Mouse (Mus musculus) macrophage (primary cell): Measurements from ENCODE around the gene Lsm4. TPM values are rescaled to one million over a fixed set of nuclear protein-coding genes. Genes with fewer than 3 reads are reported as not detected.

Experiments
- H3K27ac ChIP-seq: fragments of 350-480 bp; formaldehyde crosslinking; 2 replicates; pipeline ENCODE4 v1.9.0; 2021
- H3K36me3 ChIP-seq: fragments of 350-480 bp; formaldehyde crosslinking; 2 replicates; pipeline ENCODE4 v1.9.0; 2021; ENCODE audit errors: inconsistent target
- H3K4me3 ChIP-seq: fragments of 350-480 bp; formaldehyde crosslinking; 2 replicates; pipeline ENCODE4 v1.9.0; 2021; ENCODE audit errors: inconsistent target
- H3K79me2 ChIP-seq: fragments of 350-480 bp; formaldehyde crosslinking; 2 replicates; pipeline ENCODE4 v1.9.0; 2021; ENCODE audit errors: inconsistent target
- WGBS: methylation state at CpG from one replicate; pipeline ENCODE4 v1.1.7; 2026; ENCODE audit warnings: inconsistent platforms; ENCODE audit not compliant: missing documents; 5-methylcytosine and 5-hydroxymethylcytosine counted together
- polyA plus RNA-seq: library from polyadenylated mRNA; stranded (reverse); fragments of 250-400 nt; gene quantifications from 3 replicates; pipeline ENCODE4 v1.2.4, GENCODE M21; 2018; ENCODE audit warnings: inconsistent platforms

Gene Lsm4
- polyA plus RNA-seq, 1 experiment from 2014 or later, result 47.7 TPM

- Histone ChIP-seq H3K79me2 (peaks cover 43% of the 10 kb centered on the region), H3K27ac (no peak overlapping the region), H3K36me3 (peaks cover 23% of the 10 kb centered on the region; the same call in 1 of the 2 replicates), H3K4me3 (peak overlapping the region; percentile 91; the same call in 1 of the 2 replicates)
- WGBS, result 100% methylated on average over 2 of the region's 2 CpGs
Measured at GRCm38 (mm10) chr8:70657739-70658138, 15.3 kb upstream of the Lsm4 start.

- Histone ChIP-seq H3K79me2 (peaks cover 41% of the 10 kb centered on the region), H3K36me3 (peaks cover 23% of the 10 kb centered on the region; the same call in 1 of the 2 replicates), H3K27ac (peak overlapping the region; percentile 69), H3K4me3 (peak overlapping the region; percentile 91)
- 2% methylated on average over 31 of the region's 31 CpGs for WGBS
Measured at GRCm38 (mm10) chr8:70658897-70659603, 14.0 kb upstream of the Lsm4 start.

DNA sequence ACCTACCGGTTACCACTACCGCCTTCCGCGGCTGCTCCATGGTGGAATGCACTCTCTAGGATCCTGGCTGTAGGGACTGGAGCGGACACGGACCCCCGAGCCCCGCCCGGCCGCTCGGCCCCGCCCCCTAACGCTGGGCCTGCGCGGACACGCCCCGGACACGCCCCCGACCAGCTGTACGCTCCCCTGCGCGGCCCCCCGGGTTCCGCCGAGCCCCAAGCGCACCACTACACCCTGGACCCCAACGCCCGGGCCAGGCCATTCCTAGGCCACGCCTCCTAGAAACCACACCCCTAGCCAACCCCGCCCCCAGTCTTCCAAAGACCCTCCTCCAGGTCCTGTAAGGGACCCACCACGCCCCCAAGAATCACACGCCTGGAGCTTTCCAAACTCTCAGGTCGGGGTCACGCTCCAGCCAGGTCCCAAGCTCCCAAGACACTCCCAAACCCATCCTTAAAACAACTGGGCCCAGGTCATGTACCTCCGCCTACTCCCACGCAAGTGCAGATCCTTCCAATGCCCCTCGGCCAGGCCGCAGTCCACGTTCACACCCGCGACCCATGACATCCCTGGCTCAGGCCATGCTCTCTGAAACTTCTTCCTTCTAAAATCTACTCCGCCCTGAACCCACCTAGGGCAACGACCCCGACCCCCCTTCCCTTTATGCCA is 13.3 kb upstream of the Lsm4 start:
- Histone ChIP-seq H3K4me3 (peak overlapping the region; percentile 91), H3K36me3 (peaks cover 23% of the 10 kb centered on the region; the same call in 1 of the 2 replicates), H3K27ac (peak overlapping the region; percentile 69), H3K79me2 (peaks cover 41% of the 10 kb centered on the region)
- WGBS, result 2% methylated on average over 38 of the region's 44 CpGs

DNA sequence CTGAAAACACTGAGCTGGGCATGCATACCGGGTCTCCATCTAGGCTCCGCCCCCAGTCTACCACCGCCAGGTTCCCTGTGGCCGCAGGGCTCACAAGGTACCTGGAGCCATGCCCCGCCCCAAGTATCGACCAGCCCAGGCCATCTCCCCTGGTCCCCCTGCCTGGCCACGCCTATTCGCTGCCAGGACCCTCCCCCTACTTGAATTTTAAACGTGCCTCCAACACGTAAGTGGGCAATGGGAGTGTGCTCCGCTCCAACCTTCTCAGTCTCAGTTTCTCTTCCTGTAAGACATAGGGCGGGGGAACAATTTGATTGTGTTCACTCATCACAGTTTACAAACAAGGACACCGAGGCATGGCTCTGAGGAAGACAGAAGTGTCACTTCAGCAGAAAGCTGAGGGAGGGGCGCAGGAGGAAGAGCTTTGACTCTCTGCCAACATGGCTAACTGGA is 12.7 kb upstream of the Lsm4 start, which contains the start of gene Pgpep1:
Gene Pgpep1 (minus strand): TSS at position 116 of the 453 bp plus-strand sequence.
- peak within 1 kb of the TSS; percentile 69 for H3K27ac ChIP-seq
- peaks cover 38% of the 10 kb centered on the region for H3K79me2 ChIP-seq
- 18% methylated on average over 14 of the region's 14 CpGs for WGBS
- H3K36me3 ChIP-seq, result peaks cover 20% of the 10 kb centered on the region; the same call in 1 of the 2 replicates
- H3K4me3 ChIP-seq, result peak within 1 kb of the TSS; percentile 91

GRCm38 (mm10) chr8:70663691-70664090 is 9.4 kb upstream of the Lsm4 start:
- Histone ChIP-seq H3K4me3 (no peak overlapping the region), H3K36me3 (no peaks in the 10 kb centered on the region), H3K79me2 (peaks cover 7% of the 10 kb centered on the region), H3K27ac (no peak overlapping the region)
- WGBS, result 90% methylated on average over 4 of the region's 4 CpGs

- Histone ChIP-seq H3K36me3 (no peaks in the 10 kb centered on the region), H3K4me3 (no peak overlapping the region), H3K79me2 (no peaks in the 10 kb centered on the region), H3K27ac (no peak overlapping the region)
- 63% methylated on average over 3 of the region's 3 CpGs for WGBS
Measured at GRCm38 (mm10) chr8:70664631-70665030, 8.4 kb upstream of the Lsm4 start.

GRCm38 (mm10) chr8:70665599-70665998 is 7.4 kb upstream of the Lsm4 start:
- H3K4me3 ChIP-seq, result no peak overlapping the region
- no peak overlapping the region for H3K27ac ChIP-seq
- no peaks in the 10 kb centered on the region for H3K79me2 ChIP-seq
- H3K36me3 ChIP-seq, result no peaks in the 10 kb centered on the region
- 100% methylated on average over 2 of the region's 2 CpGs for WGBS

GRCm38 (mm10) chr8:70667071-70667470 is 6.0 kb upstream of the Lsm4 start:
- no peak overlapping the region for H3K27ac ChIP-seq
- 86% methylated on average over 5 of the region's 5 CpGs for WGBS
- H3K79me2 ChIP-seq, result no peaks in the 10 kb centered on the region
- H3K4me3 ChIP-seq, result no peak overlapping the region
- no peaks in the 10 kb centered on the region for H3K36me3 ChIP-seq

GRCm38 (mm10) chr8:70671615-70672324 is 1.3 kb upstream of the Lsm4 start:
- Histone ChIP-seq H3K27ac (no peak overlapping the region), H3K79me2 (peaks cover 27% of the 10 kb centered on the region), H3K36me3 (no peaks in the 10 kb centered on the region), H3K4me3 (no peak overlapping the region)
- WGBS, result 87% methylated on average over 10 of the region's 10 CpGs

DNA sequence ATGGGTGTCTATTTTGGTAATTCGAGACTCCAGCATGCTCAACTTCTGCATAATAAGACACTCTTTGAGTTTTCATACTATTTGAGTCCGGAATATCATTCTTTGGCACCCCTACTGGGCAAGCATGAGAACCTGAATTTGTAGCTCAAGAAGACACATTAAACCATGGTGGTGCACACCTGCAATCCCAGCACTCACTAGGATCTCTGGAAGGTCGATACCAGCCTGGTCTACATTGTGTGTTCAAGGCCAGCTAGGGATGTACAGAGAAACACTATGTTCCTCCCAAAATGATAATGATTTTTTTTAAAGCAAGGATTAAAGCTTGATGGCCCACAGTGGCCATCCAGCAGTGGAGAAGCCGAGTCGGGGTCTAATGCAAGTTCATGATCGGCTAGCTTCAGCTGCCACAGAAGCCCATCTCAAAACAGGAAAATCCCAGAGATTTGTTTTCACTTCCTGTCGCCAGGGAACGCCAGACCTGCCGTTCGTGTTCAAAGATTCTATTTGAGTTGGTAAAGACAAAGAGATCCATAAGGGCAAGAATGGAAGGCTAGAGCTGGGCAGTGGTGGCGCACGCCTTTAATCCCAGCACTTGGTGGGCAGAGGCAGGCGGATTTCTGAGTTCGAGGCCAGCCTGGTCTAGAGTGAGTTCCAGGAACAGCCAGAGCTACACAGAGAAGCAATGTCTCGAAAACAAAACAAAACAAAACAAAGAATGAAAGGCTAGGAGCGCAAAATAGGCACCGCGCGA is 546 bp upstream of the Lsm4 start:
- Histone ChIP-seq H3K36me3 (no peaks in the 10 kb centered on the region), H3K4me3 (peak overlapping the region; percentile 45), H3K27ac (peak overlapping the region; percentile 85), H3K79me2 (peaks cover 27% of the 10 kb centered on the region)
- WGBS, result 38% methylated on average over 19 of the region's 19 CpGs

DNA sequence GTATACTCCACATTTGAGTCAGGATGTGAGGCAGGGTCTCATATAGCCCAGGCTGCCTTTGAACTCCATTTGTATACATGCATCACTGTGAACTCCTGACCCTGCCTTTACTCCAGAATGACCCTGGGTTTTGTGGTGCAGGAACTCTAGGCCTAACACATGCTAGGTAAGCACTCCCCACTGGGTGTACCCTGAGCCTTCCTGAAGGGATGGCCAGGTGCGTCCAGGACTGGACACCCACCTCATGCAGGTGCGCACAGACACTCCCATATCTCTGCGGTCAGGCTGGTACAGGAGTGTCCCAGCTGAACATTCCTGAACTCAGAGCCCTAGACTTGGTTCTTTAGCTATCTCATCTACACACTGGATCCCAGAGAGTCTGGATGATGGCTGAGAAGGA is 1.1 kb downstream of the Lsm4 start:
- WGBS, result 83% methylated on average over 3 of the region's 3 CpGs
- H3K36me3 ChIP-seq, result no peaks in the 10 kb centered on the region
- peak overlapping the region; percentile 45 for H3K4me3 ChIP-seq
- H3K27ac ChIP-seq, result peak overlapping the region; percentile 85
- H3K79me2 ChIP-seq, result peaks cover 27% of the 10 kb centered on the region

- Histone ChIP-seq H3K27ac (peak overlapping the region; percentile 85), H3K36me3 (no peaks in the 10 kb centered on the region), H3K79me2 (peaks cover 27% of the 10 kb centered on the region), H3K4me3 (no peak overlapping the region)
- WGBS, result 59% methylated on average over 4 of the region's 4 CpGs
Measured at GRCm38 (mm10) chr8:70674716-70675115, 1.7 kb downstream of the Lsm4 start.

- Histone ChIP-seq H3K79me2 (peaks cover 27% of the 10 kb centered on the region), H3K4me3 (no peak overlapping the region), H3K36me3 (no peaks in the 10 kb centered on the region), H3K27ac (peak overlapping the region; percentile 85)
- WGBS, result 43% methylated on average over 1 of the region's 1 CpGs
Measured at GRCm38 (mm10) chr8:70675336-70675735, 2.3 kb downstream of the Lsm4 start.

DNA sequence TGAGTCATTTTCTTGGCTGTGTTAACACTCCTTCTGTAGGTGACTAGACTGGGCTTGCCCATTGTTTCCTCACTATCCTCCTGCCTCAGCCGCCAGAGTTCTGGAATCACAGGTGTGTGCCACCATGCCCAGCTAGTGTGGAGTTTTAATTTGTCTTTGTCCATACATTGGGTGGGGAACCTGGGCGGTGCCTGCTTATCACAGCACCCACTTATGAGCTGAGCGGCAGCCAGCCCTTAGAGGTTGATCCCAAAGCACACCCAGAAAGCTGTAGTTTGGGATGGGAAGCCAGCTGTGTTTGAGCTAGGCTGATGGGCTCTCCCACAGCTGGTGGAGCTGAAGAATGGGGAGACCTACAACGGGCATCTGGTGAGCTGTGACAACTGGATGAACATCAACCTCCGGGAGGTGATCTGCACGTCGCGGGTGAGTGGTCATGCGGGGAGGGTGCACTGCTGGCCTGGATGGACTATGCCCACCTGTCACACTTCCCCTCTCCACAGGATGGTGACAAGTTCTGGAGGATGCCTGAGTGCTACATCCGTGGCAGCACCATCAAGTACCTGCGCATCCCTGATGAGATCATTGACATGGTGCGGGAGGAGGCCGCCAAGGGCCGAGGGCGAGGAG is 4.5 kb downstream of the Lsm4 start:
- no peak overlapping the region for H3K4me3 ChIP-seq
- H3K27ac ChIP-seq, result no peak overlapping the region
- H3K79me2 ChIP-seq, result peaks cover 27% of the 10 kb centered on the region
- WGBS, result 96% methylated on average over 15 of the region's 15 CpGs
- H3K36me3 ChIP-seq, result no peaks in the 10 kb centered on the region
